Mouse (Mus musculus) liver, embryonic 11.5 days (tissue): ENCODE results near the gene Fam186b. TPM values are rescaled to one million over a fixed set of nuclear protein-coding genes. Genes with fewer than 3 reads are reported as not detected.
A peak's percentile ranks its signal among the peaks of the same experiment; 100 is the strongest.

Source experiments
- ATAC-seq: fragments of 200-750 bp; cut with Nextera tagmentation; replicated peaks from 2 replicates; pipeline ENCODE4 v1.8.0; 2017; ENCODE audit warnings: moderate number of reproducible peaks, mild to moderate bottlenecking, moderate TSS enrichment, moderate library complexity; ENCODE audit not compliant: low FRiP score
- DNase-seq: peaks from one replicate; pipeline ENCODE4 v3.0.0-alpha.2; 2017; ENCODE audit warnings: low spot score
- H3K27ac ChIP-seq: fragments of 300-500 bp; sonication (generic); 2 replicates; pipeline ENCODE4 v1.5.1; 2014; ENCODE audit warnings: mild to moderate bottlenecking, low read depth, low read length, control low read depth
- H3K27me3 ChIP-seq: fragments of 300-500 bp; sonication (generic); replicated peaks from 2 replicates; pipeline ENCODE4 v1.6.1; 2014; ENCODE audit warnings: low read length, mixed read lengths; ENCODE audit not compliant: control insufficient read depth, insufficient read depth
- H3K36me3 ChIP-seq: fragments of 300-500 bp; sonication (generic); 2 replicates; pipeline ENCODE4 v1.6.1; 2014; ENCODE audit warnings: mild to moderate bottlenecking, low read length, moderate library complexity, mixed read lengths; ENCODE audit not compliant: control insufficient read depth, insufficient read depth
- H3K4me1 ChIP-seq: fragments of 300-500 bp; sonication (generic); replicated peaks from 2 replicates; pipeline ENCODE4 v1.6.1; 2014; ENCODE audit warnings: low read length, mixed read lengths; ENCODE audit not compliant: control insufficient read depth, insufficient read depth
- H3K4me2 ChIP-seq: fragments of 300-500 bp; sonication (generic); 2 replicates; pipeline ENCODE4 v1.6.1; 2014; ENCODE audit warnings: mild to moderate bottlenecking, control low read depth, moderate library complexity
- H3K4me3 ChIP-seq: fragments of 300-500 bp; sonication (generic); 2 replicates; pipeline ENCODE4 v1.5.1; 2014; ENCODE audit warnings: low read depth, low read length, control low read depth
- H3K9ac ChIP-seq: fragments of 300-500 bp; sonication (generic); 2 replicates; pipeline ENCODE4 v1.6.1; 2014; ENCODE audit warnings: low read depth, low read length, control low read depth
- H3K9me3 ChIP-seq: fragments of 300-500 bp; sonication (generic); 2 replicates; pipeline ENCODE4 v1.6.1; 2016; ENCODE audit warnings: low read length, inconsistent platforms, mixed read lengths; ENCODE audit not compliant: control insufficient read depth
- WGBS: fragments of 180-500 bp; shearing (Covaris S2); extraction: QIAGEN DNeasy Blood & Tissue Kit; methylation state at CpG from one replicate; pipeline ENCODE4 v1.1.7; 2014; 5-methylcytosine and 5-hydroxymethylcytosine counted together
- polyA plus RNA-seq: library from polyadenylated mRNA; unstranded; fragments of >200 nt; fragmentation: Nextera tagmentation; extraction: Ambion mirVana; gene quantifications from 2 replicates; pipeline ENCODE4 v1.2.1, GENCODE M21; 2014

Fam186b gene
- polyA plus RNA-seq, 1 experiment from 2014 or later: 0.08 TPM

GRCm38 (mm10) chr15:99326959-99327358 lies 31.3 kb upstream of the Fam186b start:
- Histone ChIP-seq H3K27me3 (no peaks in the 10 kb centered on the region), H3K4me2 (no peak overlapping the region), H3K4me1 (peaks cover 22% of the 10 kb centered on the region), H3K27ac (no peak overlapping the region), H3K4me3 (no peak overlapping the region), H3K9ac (no peak overlapping the region), H3K36me3 (peaks cover 7% of the 10 kb centered on the region; the same call in 1 of the 2 replicates), H3K9me3 (no peaks in the 10 kb centered on the region)
- 57% methylated on average over 1 of the region's 1 CpGs for WGBS
- ATAC-seq: no peak
- DNase-seq: no peak

DNA sequence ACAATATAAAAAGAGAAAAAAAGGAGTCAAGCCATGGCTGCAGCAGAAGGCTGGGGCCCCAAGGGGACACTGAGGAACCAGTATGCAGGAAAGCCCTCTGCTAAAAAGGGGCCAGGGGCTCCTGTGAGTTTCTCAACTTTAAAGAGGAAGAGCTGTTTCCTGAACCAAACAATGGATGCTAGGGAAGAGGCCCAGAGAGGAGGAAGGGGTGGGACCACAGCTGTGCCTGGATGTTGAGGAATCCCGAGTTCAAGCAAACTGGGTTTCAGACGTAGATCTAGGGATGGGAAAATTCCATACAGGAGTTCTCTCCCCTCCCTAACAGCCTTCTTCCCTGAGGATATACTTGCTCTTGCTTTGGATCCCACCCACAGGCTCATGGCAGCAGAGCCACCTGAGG lies 30.7 kb upstream of the Fam186b start:
- H3K27ac ChIP-seq: no peak overlapping the region
- H3K36me3 ChIP-seq: peaks cover 11% of the 10 kb centered on the region; the same call in 1 of the 2 replicates

DNA sequence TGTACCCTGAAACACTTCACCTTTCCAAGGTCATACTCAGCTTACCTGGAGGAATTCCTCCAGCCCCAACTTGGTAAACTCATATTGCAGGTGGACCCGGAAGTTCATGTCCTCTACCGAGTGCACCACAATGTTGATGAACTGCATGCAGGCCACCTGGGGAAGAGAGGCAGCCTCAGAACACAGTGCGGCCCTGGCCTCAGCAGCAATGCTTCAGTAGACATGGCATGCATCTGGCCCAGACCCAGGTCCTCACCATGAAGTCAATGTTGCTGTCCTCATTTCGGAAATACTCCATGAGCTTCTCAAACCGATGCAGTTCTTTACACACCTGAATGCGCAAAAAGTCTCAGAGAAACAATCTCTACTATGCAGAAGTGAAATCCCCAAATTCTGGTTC lies 29.9 kb upstream of the Fam186b start:
- Histone ChIP-seq H3K9ac (no peak overlapping the region), H3K36me3 (peaks cover 14% of the 10 kb centered on the region; the same call in 1 of the 2 replicates), H3K4me3 (no peak overlapping the region), H3K9me3 (no peaks in the 10 kb centered on the region), H3K4me1 (peaks cover 10% of the 10 kb centered on the region), H3K27me3 (no peaks in the 10 kb centered on the region), H3K27ac (no peak overlapping the region), H3K4me2 (no peak overlapping the region)
- no peak for DNase-seq
- WGBS: 88% methylated on average over 6 of the region's 6 CpGs
- ATAC-seq: no peak

More for the DNA sequence above, 30.7 kb upstream of the Fam186b start:
- H3K27me3 ChIP-seq: no peaks in the 10 kb centered on the region
- no peaks in the 10 kb centered on the region for H3K9me3 ChIP-seq
- no peak overlapping the region for H3K4me3 ChIP-seq
- H3K4me2 ChIP-seq: no peak overlapping the region
- peaks cover 16% of the 10 kb centered on the region for H3K4me1 ChIP-seq
- 51% methylated on average over 2 of the region's 2 CpGs for WGBS
- DNase-seq: no peak
- no peak for ATAC-seq
- no peak overlapping the region for H3K9ac ChIP-seq

- Histone ChIP-seq H3K4me1 (peaks cover under 1% of the 10 kb centered on the region; the same call in 1 of the 2 replicates), H3K4me3 (no peak overlapping the region), H3K36me3 (peaks cover 18% of the 10 kb centered on the region; the same call in 1 of the 2 replicates), H3K9ac (no peak overlapping the region), H3K27me3 (no peaks in the 10 kb centered on the region), H3K9me3 (no peaks in the 10 kb centered on the region), H3K4me2 (no peak overlapping the region), H3K27ac (no peak overlapping the region)
- WGBS: 77% methylated on average over 9 of the region's 9 CpGs
- ATAC-seq: no peak
- DNase-seq: no peak
Observed at GRCm38 (mm10) chr15:99324151-99324550, 28.5 kb upstream of the Fam186b start.

DNA sequence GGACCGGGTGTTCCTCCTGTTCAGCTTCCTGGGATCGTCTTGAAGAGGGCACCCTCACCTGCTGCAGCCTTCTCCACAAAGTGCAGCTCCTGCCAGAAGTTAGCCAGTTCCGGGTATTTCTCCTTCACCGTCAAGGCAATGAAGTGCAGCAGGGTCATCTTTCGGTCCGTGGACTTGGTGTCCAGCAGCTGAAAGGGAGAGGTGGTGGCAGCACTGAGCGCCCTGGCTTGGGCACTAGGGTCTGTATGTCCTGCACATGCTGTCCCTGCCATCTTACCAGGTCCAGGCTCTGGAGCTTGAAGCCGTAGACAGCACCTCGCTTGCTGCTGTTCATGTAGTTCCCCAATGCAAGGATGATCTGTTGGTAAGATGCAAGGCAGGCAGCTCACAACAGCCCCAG lies 25.3 kb upstream of the Fam186b start:
- H3K4me1 ChIP-seq: no peaks in the 10 kb centered on the region
- no peak overlapping the region for H3K9ac ChIP-seq
- no peaks in the 10 kb centered on the region for H3K27me3 ChIP-seq
- DNase-seq: no peak
- no peak overlapping the region for H3K4me3 ChIP-seq
- H3K4me2 ChIP-seq: no peak overlapping the region
- H3K27ac ChIP-seq: no peak overlapping the region
- no peaks in the 10 kb centered on the region for H3K9me3 ChIP-seq
- 75% methylated on average over 9 of the region's 9 CpGs for WGBS
- no peak for ATAC-seq
- peaks cover 25% of the 10 kb centered on the region for H3K36me3 ChIP-seq

DNA sequence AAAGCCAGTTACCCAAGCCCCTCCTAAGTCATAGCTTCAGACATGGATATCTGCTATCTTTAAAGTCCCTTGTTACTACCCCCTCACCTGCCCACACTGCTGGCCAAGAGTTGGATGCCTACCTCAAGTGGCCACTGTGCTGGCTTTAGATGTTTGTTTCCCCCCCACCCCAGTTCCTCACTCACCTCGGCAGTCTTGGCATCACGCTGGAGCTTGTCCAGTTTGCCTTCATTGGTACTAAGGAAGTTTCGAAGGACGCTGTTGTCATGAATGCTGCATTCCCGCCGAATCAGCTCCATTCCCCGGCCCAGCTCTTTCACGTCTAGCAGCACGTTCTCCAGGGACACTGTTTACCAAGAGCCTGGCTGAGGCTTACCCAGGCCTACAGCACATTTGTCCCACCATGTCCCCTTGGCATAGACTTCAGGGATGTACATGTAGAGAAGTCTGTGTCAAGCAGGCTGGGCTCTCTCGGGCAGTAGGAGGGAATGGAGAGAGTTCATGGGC lies 24.5 kb upstream of the Fam186b start:
- ATAC-seq: no peak
- Histone ChIP-seq H3K4me1 (no peaks in the 10 kb centered on the region), H3K4me3 (no peak overlapping the region), H3K36me3 (peaks cover 25% of the 10 kb centered on the region), H3K9ac (no peak overlapping the region), H3K9me3 (no peaks in the 10 kb centered on the region), H3K4me2 (no peak overlapping the region), H3K27me3 (no peaks in the 10 kb centered on the region), H3K27ac (peak overlapping the region; percentile 28; the same call in 1 of the 2 replicates)
- no peak for DNase-seq
- WGBS: 77% methylated on average over 10 of the region's 10 CpGs

DNA sequence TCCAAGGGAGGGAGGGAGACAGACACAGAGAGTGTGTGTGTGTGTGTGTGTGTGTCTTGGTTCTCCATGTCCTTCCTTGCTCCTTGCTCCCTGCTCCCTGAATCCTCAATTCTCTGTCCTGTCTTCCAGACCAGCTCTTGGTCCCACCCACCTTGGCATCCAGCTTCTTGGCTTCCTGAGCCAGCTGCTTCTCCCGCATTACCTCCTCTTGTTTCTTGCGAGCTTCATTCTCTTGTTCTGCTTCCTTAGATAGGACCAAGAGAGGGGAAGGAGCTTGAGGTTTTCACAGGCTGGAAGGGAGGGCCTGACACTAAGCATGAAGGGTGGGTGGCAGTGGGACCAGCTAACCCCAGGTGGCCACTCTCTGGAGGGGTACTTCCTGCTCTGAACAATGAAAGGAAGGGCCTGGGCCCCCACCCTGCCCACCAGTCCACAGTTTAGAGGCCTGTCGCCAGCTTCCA lies 23.8 kb upstream of the Fam186b start:
- H3K4me3 ChIP-seq: no peak overlapping the region
- DNase-seq: no peak
- H3K9me3 ChIP-seq: no peaks in the 10 kb centered on the region
- no peak overlapping the region for H3K4me2 ChIP-seq
- no peaks in the 10 kb centered on the region for H3K27me3 ChIP-seq
- no peaks in the 10 kb centered on the region for H3K4me1 ChIP-seq
- peaks cover 25% of the 10 kb centered on the region for H3K36me3 ChIP-seq
- H3K9ac ChIP-seq: no peak overlapping the region
- WGBS: 48% methylated on average over 3 of the region's 3 CpGs
- ATAC-seq: no peak
- no peak overlapping the region for H3K27ac ChIP-seq

DNA sequence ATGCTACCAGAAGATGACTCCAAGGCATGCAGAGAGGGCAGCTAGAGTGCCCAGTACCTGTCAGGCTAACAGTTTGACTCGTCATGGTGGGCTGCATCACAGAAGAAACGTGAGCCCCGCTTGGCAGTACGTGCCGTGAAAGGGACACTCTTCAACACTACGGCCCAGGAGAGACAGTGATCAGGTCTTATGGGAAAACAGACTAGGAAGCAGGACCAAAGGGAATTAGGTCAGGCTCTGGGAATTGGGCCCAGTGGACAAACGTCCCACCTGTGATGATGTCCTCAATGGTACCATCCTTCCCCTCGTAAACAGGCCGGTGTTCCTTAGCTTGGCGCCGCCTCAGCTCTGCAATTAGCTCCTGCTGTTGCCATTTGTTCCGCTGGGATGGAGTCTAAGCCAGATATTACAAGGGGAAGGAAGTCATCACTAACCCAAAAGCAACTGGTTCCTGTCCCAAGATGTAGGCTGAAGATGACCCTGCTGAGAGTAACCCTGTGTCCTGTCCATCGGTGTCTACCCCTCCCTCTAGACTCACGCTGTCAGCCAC lies 23.2 kb upstream of the Fam186b start:
- 79% methylated on average over 14 of the region's 14 CpGs for WGBS
- H3K36me3 ChIP-seq: peaks cover 25% of the 10 kb centered on the region
- H3K9me3 ChIP-seq: no peaks in the 10 kb centered on the region
- H3K27ac ChIP-seq: no peak overlapping the region
- H3K4me1 ChIP-seq: no peaks in the 10 kb centered on the region
- H3K9ac ChIP-seq: no peak overlapping the region
- no peak overlapping the region for H3K4me2 ChIP-seq
- ATAC-seq (no peak), DNase-seq (no peak)
- no peaks in the 10 kb centered on the region for H3K27me3 ChIP-seq
- H3K4me3 ChIP-seq: no peak overlapping the region

- Histone ChIP-seq H3K36me3 (peaks cover 25% of the 10 kb centered on the region), H3K4me3 (no peak overlapping the region), H3K27me3 (no peaks in the 10 kb centered on the region), H3K9me3 (no peaks in the 10 kb centered on the region), H3K9ac (no peak overlapping the region), H3K27ac (no peak overlapping the region), H3K4me1 (no peaks in the 10 kb centered on the region), H3K4me2 (no peak overlapping the region)
- ATAC-seq (no peak), DNase-seq (no peak)
- WGBS: 81% methylated on average over 6 of the region's 6 CpGs
Observed at GRCm38 (mm10) chr15:99318071-99318470, 22.4 kb upstream of the Fam186b start.
